Mouse (Mus musculus): ENCODE data around the gene Tex14. TPM values are rescaled to one million over a fixed set of nuclear protein-coding genes. Genes with fewer than 3 reads are reported as not detected.

Tex14 gene
- polyA plus RNA-seq, 1 experiment from 2014 or later = 0.36 TPM

- Histone ChIP-seq H3K9ac (ENCODE audit: low read length) (no peak overlapping the region), H3K9me3 (replicated peaks; ENCODE audit: control insufficient read depth, low read length) (no peaks in the 10 kb centered on the region), H3K36me3 (ENCODE audit: control insufficient read depth, insufficient read depth, low read length) (no peaks in the 10 kb centered on the region), H3K4me1 (ENCODE audit: control insufficient read depth, insufficient read depth, low read length) (no peaks in the 10 kb centered on the region; the same call in 1 of the 2 replicates), H3K4me3 (replicated peaks; ENCODE audit: low read length) (no peak overlapping the region), H3K27me3 (ENCODE audit: control insufficient read depth, insufficient read depth, low read length) (no peaks in the 10 kb centered on the region), H3K27ac (ENCODE audit: low read length) (no peak overlapping the region), H3K4me2 (ENCODE audit: low read depth, low read length) (no peak overlapping the region)
- no peak for ATAC-seq (ENCODE audit: insufficient read depth, low FRiP score)
- 71% methylated on average over 3 of the region's 3 CpGs for WGBS
These were observed 122.5 kb downstream of the Tex14 start for GRCm38 (mm10) chr11:87527364-87527763.

- no peaks in the 10 kb centered on the region; the same call in 1 of the 2 replicates for H3K4me1 ChIP-seq (ENCODE audit: control insufficient read depth, insufficient read depth, low read length)
- WGBS = 52% methylated on average over 4 of the region's 4 CpGs
- no peaks in the 10 kb centered on the region for H3K27me3 ChIP-seq (ENCODE audit: control insufficient read depth, insufficient read depth, low read length)
- H3K36me3 ChIP-seq (ENCODE audit: control insufficient read depth, insufficient read depth, low read length) = no peaks in the 10 kb centered on the region
- H3K27ac ChIP-seq (ENCODE audit: low read length) = no peak overlapping the region
- H3K4me2 ChIP-seq (ENCODE audit: low read depth, low read length) = no peak overlapping the region
- H3K9me3 ChIP-seq (replicated peaks; ENCODE audit: control insufficient read depth, low read length) = no peaks in the 10 kb centered on the region
- H3K4me3 ChIP-seq (replicated peaks; ENCODE audit: low read length) = no peak overlapping the region
- ATAC-seq (ENCODE audit: insufficient read depth, low FRiP score) = no peak
- no peak overlapping the region for H3K9ac ChIP-seq (ENCODE audit: low read length)
These were observed 123.1 kb downstream of the Tex14 start for GRCm38 (mm10) chr11:87527990-87528389.

- Histone ChIP-seq H3K9me3 (replicated peaks; ENCODE audit: control insufficient read depth, low read length) (no peaks in the 10 kb centered on the region), H3K4me3 (replicated peaks; ENCODE audit: low read length) (no peak overlapping the region), H3K9ac (ENCODE audit: low read length) (no peak overlapping the region), H3K27ac (ENCODE audit: low read length) (no peak overlapping the region), H3K4me2 (ENCODE audit: low read depth, low read length) (no peak overlapping the region), H3K36me3 (ENCODE audit: control insufficient read depth, insufficient read depth, low read length) (no peaks in the 10 kb centered on the region), H3K27me3 (ENCODE audit: control insufficient read depth, insufficient read depth, low read length) (no peaks in the 10 kb centered on the region), H3K4me1 (ENCODE audit: control insufficient read depth, insufficient read depth, low read length) (no peaks in the 10 kb centered on the region)
- WGBS = 58% methylated on average over 6 of the region's 6 CpGs
- no peak for ATAC-seq (ENCODE audit: insufficient read depth, low FRiP score)
These were observed 126.8 kb downstream of the Tex14 start for GRCm38 (mm10) chr11:87531695-87532094.

- no peak for ATAC-seq (ENCODE audit: insufficient read depth, low FRiP score)
- Histone ChIP-seq H3K4me2 (ENCODE audit: low read depth, low read length) (no peak overlapping the region), H3K9ac (ENCODE audit: low read length) (no peak overlapping the region), H3K36me3 (ENCODE audit: control insufficient read depth, insufficient read depth, low read length) (no peaks in the 10 kb centered on the region), H3K4me1 (ENCODE audit: control insufficient read depth, insufficient read depth, low read length) (no peaks in the 10 kb centered on the region), H3K27me3 (ENCODE audit: control insufficient read depth, insufficient read depth, low read length) (no peaks in the 10 kb centered on the region), H3K9me3 (replicated peaks; ENCODE audit: control insufficient read depth, low read length) (no peaks in the 10 kb centered on the region), H3K27ac (ENCODE audit: low read length) (no peak overlapping the region), H3K4me3 (replicated peaks; ENCODE audit: low read length) (no peak overlapping the region)
- WGBS = 36% methylated on average over 8 of the region's 8 CpGs
These were observed 137.4 kb downstream of the Tex14 start for GRCm38 (mm10) chr11:87542285-87542684.

- Histone ChIP-seq H3K36me3 (ENCODE audit: control insufficient read depth, insufficient read depth, low read length) (no peaks in the 10 kb centered on the region), H3K27ac (ENCODE audit: low read length) (no peak overlapping the region), H3K27me3 (ENCODE audit: control insufficient read depth, insufficient read depth, low read length) (no peaks in the 10 kb centered on the region), H3K9me3 (replicated peaks; ENCODE audit: control insufficient read depth, low read length) (no peaks in the 10 kb centered on the region), H3K4me1 (ENCODE audit: control insufficient read depth, insufficient read depth, low read length) (no peaks in the 10 kb centered on the region), H3K4me3 (replicated peaks; ENCODE audit: low read length) (no peak overlapping the region), H3K4me2 (ENCODE audit: low read depth, low read length) (no peak overlapping the region), H3K9ac (ENCODE audit: low read length) (no peak overlapping the region)
- WGBS = 51% methylated on average over 3 of the region's 3 CpGs
- no peak for ATAC-seq (ENCODE audit: insufficient read depth, low FRiP score)
These were observed 138.0 kb downstream of the Tex14 start for GRCm38 (mm10) chr11:87542906-87543305.

- H3K27me3 ChIP-seq (ENCODE audit: control insufficient read depth, insufficient read depth, low read length) = no peaks in the 10 kb centered on the region
- 78% methylated on average over 4 of the region's 4 CpGs for WGBS
These were observed 148.5 kb downstream of the Tex14 start for GRCm38 (mm10) chr11:87553342-87553741.

GRCm38 (mm10) chr11:87554386-87554785 lies 149.5 kb downstream of the Tex14 start:
- H3K9me3 ChIP-seq (replicated peaks; ENCODE audit: control insufficient read depth, low read length) = no peaks in the 10 kb centered on the region
- WGBS = 33% methylated on average over 5 of the region's 5 CpGs
- H3K27me3 ChIP-seq (ENCODE audit: control insufficient read depth, insufficient read depth, low read length) = no peaks in the 10 kb centered on the region
- peaks cover 14% of the 10 kb centered on the region for H3K4me1 ChIP-seq (ENCODE audit: control insufficient read depth, insufficient read depth, low read length)
- H3K36me3 ChIP-seq (ENCODE audit: control insufficient read depth, insufficient read depth, low read length) = no peaks in the 10 kb centered on the region
- H3K4me3 ChIP-seq (replicated peaks; ENCODE audit: low read length) = no peak overlapping the region
- H3K9ac ChIP-seq (ENCODE audit: low read length) = no peak overlapping the region
- no peak overlapping the region for H3K4me2 ChIP-seq (ENCODE audit: low read depth, low read length)
- H3K27ac ChIP-seq (ENCODE audit: low read length) = no peak overlapping the region
- ATAC-seq (ENCODE audit: insufficient read depth, low FRiP score) = no peak; the same call in 1 of the 2 replicates

More at GRCm38 (mm10) chr11:87553342-87553741, 148.5 kb downstream of the Tex14 start:
- no peaks in the 10 kb centered on the region for H3K9me3 ChIP-seq (replicated peaks; ENCODE audit: control insufficient read depth, low read length)
- no peak for ATAC-seq (ENCODE audit: insufficient read depth, low FRiP score)
- no peak overlapping the region for H3K27ac ChIP-seq (ENCODE audit: low read length)
- no peak overlapping the region for H3K4me2 ChIP-seq (ENCODE audit: low read depth, low read length)
- peaks cover 14% of the 10 kb centered on the region for H3K4me1 ChIP-seq (ENCODE audit: control insufficient read depth, insufficient read depth, low read length)
- H3K9ac ChIP-seq (ENCODE audit: low read length) = no peak overlapping the region
- no peaks in the 10 kb centered on the region for H3K36me3 ChIP-seq (ENCODE audit: control insufficient read depth, insufficient read depth, low read length)
- H3K4me3 ChIP-seq (replicated peaks; ENCODE audit: low read length) = no peak overlapping the region

- Histone ChIP-seq H3K4me2 (ENCODE audit: low read depth, low read length) (no peak overlapping the region), H3K27me3 (ENCODE audit: control insufficient read depth, insufficient read depth, low read length) (no peaks in the 10 kb centered on the region), H3K9me3 (replicated peaks; ENCODE audit: control insufficient read depth, low read length) (no peaks in the 10 kb centered on the region), H3K36me3 (ENCODE audit: control insufficient read depth, insufficient read depth, low read length) (no peaks in the 10 kb centered on the region), H3K27ac (ENCODE audit: low read length) (peak overlapping the region; percentile 44; the same call in 1 of the 2 replicates), H3K4me1 (ENCODE audit: control insufficient read depth, insufficient read depth, low read length) (peaks cover 14% of the 10 kb centered on the region), H3K9ac (ENCODE audit: low read length) (no peak overlapping the region), H3K4me3 (replicated peaks; ENCODE audit: low read length) (no peak overlapping the region)
- WGBS = 18% methylated on average over 2 of the region's 2 CpGs
- peak; percentile 56; the same call in 1 of the 2 replicates for ATAC-seq (ENCODE audit: insufficient read depth, low FRiP score)
These were observed 150.3 kb downstream of the Tex14 start for GRCm38 (mm10) chr11:87555106-87555703.

GRCm38 (mm10) chr11:87561208-87561607 lies 156.3 kb downstream of the Tex14 start:
- no peaks in the 10 kb centered on the region for H3K27me3 ChIP-seq (ENCODE audit: control insufficient read depth, insufficient read depth, low read length)
- no peak overlapping the region for H3K9ac ChIP-seq (ENCODE audit: low read length)
- no peaks in the 10 kb centered on the region for H3K4me1 ChIP-seq (ENCODE audit: control insufficient read depth, insufficient read depth, low read length)
- no peaks in the 10 kb centered on the region for H3K9me3 ChIP-seq (replicated peaks; ENCODE audit: control insufficient read depth, low read length)
- ATAC-seq (ENCODE audit: insufficient read depth, low FRiP score) = no peak
- no peak overlapping the region for H3K4me2 ChIP-seq (ENCODE audit: low read depth, low read length)
- H3K4me3 ChIP-seq (replicated peaks; ENCODE audit: low read length) = no peak overlapping the region
- no peaks in the 10 kb centered on the region for H3K36me3 ChIP-seq (ENCODE audit: control insufficient read depth, insufficient read depth, low read length)
- WGBS = 70% methylated on average over 6 of the region's 6 CpGs
- H3K27ac ChIP-seq (ENCODE audit: low read length) = no peak overlapping the region

All from stomach, embryonic 16.5 days (tissue).